Mouse (Mus musculus) ES-CJ7 (cell line): ENCODE data around the gene Gm42372.

ENCODE experiments used
- DNase-seq: peaks from one replicate; pipeline ENCODE4 v3.0.0; 2011; ENCODE audit warnings: low read depth, low spot score

Gene Gm42372

GRCm38 (mm10) chr7:17030239-17030638 is 47.4 kb downstream of the Gm42372 start:
- DNase-seq, result no peak
